Mouse (Mus musculus) heart, embryonic 12.5 days (tissue): ENCODE results near the gene Slc39a5. TPM values are rescaled to one million over a fixed set of nuclear protein-coding genes. Genes with fewer than 3 reads are reported as not detected.
A peak's percentile ranks its signal among the peaks of the same experiment; 100 is the strongest.

Experiments used
- ATAC-seq: fragments of 200-750 bp; cut with Nextera tagmentation; 2 replicates; pipeline ENCODE4 v1.8.0; 2017; ENCODE audit warnings: moderate TSS enrichment, moderate library complexity; ENCODE audit not compliant: insufficient number of reproducible peaks, low FRiP score
- H3K27ac ChIP-seq: fragments of 300-500 bp; sonication (generic); 2 replicates; pipeline ENCODE4 v1.5.1; 2016; ENCODE audit warnings: mild to moderate bottlenecking, moderate library complexity; ENCODE audit not compliant: poor library complexity, severe bottlenecking
- H3K27me3 ChIP-seq: fragments of 300-500 bp; sonication (generic); replicated peaks from 2 replicates; pipeline ENCODE4 v1.6.1; 2016; ENCODE audit warnings: mild to moderate bottlenecking, moderate library complexity
- H3K36me3 ChIP-seq: fragments of 300-500 bp; sonication (generic); 2 replicates; pipeline ENCODE4 v1.6.1; 2016; ENCODE audit warnings: mild to moderate bottlenecking, moderate library complexity
- H3K4me1 ChIP-seq: fragments of 300-500 bp; sonication (generic); replicated peaks from 2 replicates; pipeline ENCODE4 v1.6.1; 2016; ENCODE audit warnings: mild to moderate bottlenecking
- H3K4me2 ChIP-seq: fragments of 300-500 bp; sonication (generic); 2 replicates; pipeline ENCODE4 v1.6.1; 2016; ENCODE audit warnings: mild to moderate bottlenecking, moderate library complexity
- H3K4me3 ChIP-seq: fragments of 300-500 bp; sonication (generic); 2 replicates; pipeline ENCODE4 v1.5.1; 2016; ENCODE audit warnings: mild to moderate bottlenecking
- H3K9ac ChIP-seq: fragments of 300-500 bp; sonication (generic); 2 replicates; pipeline ENCODE4 v1.6.1; 2016; ENCODE audit warnings: mild to moderate bottlenecking, moderate library complexity
- H3K9me3 ChIP-seq: fragments of 300-500 bp; sonication (generic); replicated peaks from 2 replicates; pipeline ENCODE4 v1.6.1; 2016; ENCODE audit warnings: mild to moderate bottlenecking, moderate library complexity
- whole genome bisulfite sequencing: fragments of 180-500 bp; shearing (Covaris S2); methylation state at CpG from one replicate; pipeline ENCODE4 v1.1.7; 2016; 5-methylcytosine and 5-hydroxymethylcytosine counted together
- polyA plus RNA-seq: library from polyadenylated mRNA; unstranded; fragments of >200 nt; fragmentation: Nextera tagmentation; extraction: Ambion mirVana; gene quantifications from 2 replicates; pipeline ENCODE4 v1.2.1, GENCODE M21; 2016

Gene Slc39a5
- polyA plus RNA-seq, 1 experiment from 2014 or later, result 0.42 TPM

DNA sequence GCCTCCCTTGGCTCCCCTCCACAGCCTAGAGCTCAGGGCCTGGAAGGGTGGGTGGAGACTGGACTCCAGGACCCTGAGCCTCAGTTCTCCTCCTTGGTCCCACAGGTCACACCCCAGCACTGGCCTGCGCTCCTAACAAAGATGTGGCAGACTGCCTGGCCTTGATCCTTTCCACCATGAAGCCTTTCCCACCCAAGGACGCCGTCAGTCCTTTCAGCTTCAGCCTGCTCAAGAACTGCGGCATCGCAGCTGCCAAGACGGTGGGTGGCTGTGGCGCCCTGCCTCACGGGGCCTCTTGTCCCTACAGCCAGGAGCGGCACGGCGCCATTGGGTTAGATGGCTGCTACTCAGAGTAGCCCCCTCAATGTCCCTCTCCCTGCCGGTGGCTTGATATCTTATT is 10.7 kb downstream of the Slc39a5 start:
- 89% methylated on average over 12 of the region's 12 CpGs for WGBS
- no peak for ATAC-seq
- Histone ChIP-seq H3K4me1 (peaks cover 11% of the 10 kb centered on the region), H3K27ac (no peak overlapping the region), H3K9me3 (no peaks in the 10 kb centered on the region), H3K36me3 (peaks cover 91% of the 10 kb centered on the region), H3K4me3 (no peak overlapping the region), H3K4me2 (no peak overlapping the region), H3K27me3 (no peaks in the 10 kb centered on the region), H3K9ac (no peak overlapping the region)

DNA sequence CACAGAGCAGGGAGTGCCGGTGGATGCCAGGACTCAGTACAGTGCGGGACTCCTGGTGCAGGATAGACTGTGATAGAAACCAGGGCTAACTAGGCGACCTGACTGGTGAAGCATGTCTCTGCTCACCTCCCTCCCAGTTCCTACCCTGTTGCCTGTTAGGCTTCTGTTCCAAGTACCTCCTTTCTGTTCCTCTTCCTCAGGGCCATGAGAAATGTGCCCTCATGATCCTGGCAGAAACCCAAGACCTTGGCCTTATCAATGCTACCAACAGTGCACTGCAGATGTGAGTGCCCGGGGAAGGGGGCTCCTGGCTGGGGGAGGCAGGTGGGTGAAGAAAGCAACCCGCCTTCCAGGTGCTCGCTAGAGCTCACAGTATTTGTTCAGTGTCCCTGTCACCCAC is 11.5 kb downstream of the Slc39a5 start:
- Histone ChIP-seq H3K27me3 (no peaks in the 10 kb centered on the region), H3K9ac (no peak overlapping the region), H3K4me2 (no peak overlapping the region), H3K9me3 (no peaks in the 10 kb centered on the region), H3K4me1 (peaks cover 11% of the 10 kb centered on the region), H3K36me3 (peaks cover 97% of the 10 kb centered on the region), H3K4me3 (no peak overlapping the region), H3K27ac (no peak overlapping the region)
- no peak for ATAC-seq
- 73% methylated on average over 6 of the region's 6 CpGs for WGBS

DNA sequence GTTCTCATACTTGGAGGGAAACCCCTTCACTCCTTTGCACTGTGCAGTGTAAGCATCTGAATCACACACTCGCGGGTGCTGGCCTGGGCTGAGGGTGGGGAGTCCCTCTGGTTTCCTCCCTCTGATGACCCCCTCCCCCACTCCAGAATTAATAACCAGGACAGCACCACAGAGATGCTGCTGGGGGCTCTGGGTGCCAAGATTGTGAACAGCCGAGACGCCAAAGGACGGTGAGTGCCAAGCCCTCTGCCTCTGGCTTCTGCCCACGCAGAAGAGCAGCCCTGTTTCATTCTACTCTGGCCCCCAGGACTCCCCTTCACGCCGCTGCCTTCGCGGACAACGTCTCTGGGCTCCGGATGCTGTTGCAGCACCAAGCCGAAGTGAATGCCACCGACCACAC is 12.1 kb downstream of the Slc39a5 start:
- no peak overlapping the region for H3K4me2 ChIP-seq
- H3K9ac ChIP-seq, result no peak overlapping the region
- H3K9me3 ChIP-seq, result no peaks in the 10 kb centered on the region
- peaks cover 98% of the 10 kb centered on the region for H3K36me3 ChIP-seq
- no peak for ATAC-seq
- no peak overlapping the region for H3K4me3 ChIP-seq
- peaks cover 11% of the 10 kb centered on the region for H3K4me1 ChIP-seq
- no peak overlapping the region for H3K27ac ChIP-seq
- WGBS, result 85% methylated on average over 14 of the region's 14 CpGs
- H3K27me3 ChIP-seq, result no peaks in the 10 kb centered on the region

DNA sequence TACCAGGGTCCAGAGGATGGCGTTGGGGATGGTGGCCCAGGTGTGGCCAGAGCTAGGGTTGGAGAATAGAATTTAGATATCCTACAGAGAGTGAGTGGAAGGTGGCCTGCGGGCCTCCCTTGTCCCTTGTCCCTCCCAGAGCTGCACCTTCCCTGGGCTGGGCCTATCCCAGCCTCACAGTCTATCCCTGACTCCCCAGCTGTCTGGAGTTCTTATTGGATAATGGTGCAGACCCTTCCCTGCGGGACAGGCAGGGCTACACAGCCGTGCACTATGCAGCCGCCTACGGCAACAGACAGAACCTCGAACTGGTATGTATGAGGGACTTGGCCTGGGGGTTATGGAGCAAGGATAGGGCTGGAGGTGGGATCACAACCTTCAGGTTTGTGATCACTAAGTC is 15.1 kb downstream of the Slc39a5 start:
- H3K9me3 ChIP-seq, result no peaks in the 10 kb centered on the region
- no peak overlapping the region for H3K27ac ChIP-seq
- 88% methylated on average over 7 of the region's 7 CpGs for WGBS
- no peak overlapping the region for H3K4me3 ChIP-seq
- H3K9ac ChIP-seq, result no peak overlapping the region
- no peaks in the 10 kb centered on the region for H3K27me3 ChIP-seq
- H3K4me2 ChIP-seq, result no peak overlapping the region
- 0 out of 2 replicates have a peak, but pooled peaks cover 5% of the 10 kb centered on the region for H3K4me1 ChIP-seq
- ATAC-seq, result no peak
- H3K36me3 ChIP-seq, result peaks cover 98% of the 10 kb centered on the region

DNA sequence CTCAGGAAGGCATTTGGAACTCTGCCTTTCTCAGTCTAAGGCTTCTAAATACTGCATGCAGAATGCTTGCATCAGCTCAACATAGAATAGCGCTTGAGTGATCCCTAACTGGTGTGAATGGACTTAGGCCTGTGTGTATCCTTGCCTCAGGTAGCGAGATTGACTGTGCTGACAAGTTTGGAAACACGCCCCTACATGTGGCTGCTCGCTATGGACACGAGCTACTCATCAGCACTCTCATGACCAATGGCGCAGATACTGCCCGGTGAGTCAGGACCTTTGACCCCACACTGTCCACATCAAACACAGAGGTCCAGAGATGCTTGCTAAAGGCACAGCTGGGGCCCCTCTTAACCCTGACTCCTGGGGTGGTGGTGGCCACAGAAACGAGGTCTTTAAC is 18.5 kb downstream of the Slc39a5 start:
- peaks cover 18% of the 10 kb centered on the region for H3K4me1 ChIP-seq
- ATAC-seq, result no peak
- no peaks in the 10 kb centered on the region for H3K9me3 ChIP-seq
- H3K4me2 ChIP-seq, result no peak overlapping the region
- H3K4me3 ChIP-seq, result no peak overlapping the region
- 91% methylated on average over 8 of the region's 8 CpGs for WGBS
- peaks cover 92% of the 10 kb centered on the region for H3K36me3 ChIP-seq
- H3K9ac ChIP-seq, result no peak overlapping the region
- no peaks in the 10 kb centered on the region for H3K27me3 ChIP-seq
- no peak overlapping the region for H3K27ac ChIP-seq

DNA sequence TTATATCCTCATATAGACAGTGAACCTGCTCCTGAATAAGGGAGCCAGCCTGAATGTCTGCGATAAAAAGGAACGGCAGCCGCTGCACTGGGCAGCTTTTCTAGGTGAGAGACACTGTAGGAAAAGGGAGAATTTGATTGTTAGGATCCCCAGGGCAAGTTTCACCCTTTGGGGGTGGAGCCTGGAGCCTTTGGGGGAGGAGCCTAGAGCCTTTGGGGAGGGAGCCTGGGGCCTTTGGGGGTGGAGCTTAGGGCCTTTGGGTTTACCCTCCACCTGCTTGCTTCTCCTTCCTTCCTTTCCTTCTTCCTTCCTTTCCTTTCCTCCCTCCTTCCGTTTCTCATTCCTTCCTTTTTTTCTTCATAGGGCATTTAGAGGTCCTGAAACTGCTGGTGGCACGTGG is 20.5 kb downstream of the Slc39a5 start:
- Histone ChIP-seq H3K9ac (no peak overlapping the region), H3K27ac (no peak overlapping the region), H3K4me1 (peaks cover 27% of the 10 kb centered on the region), H3K4me3 (no peak overlapping the region), H3K36me3 (peaks cover 73% of the 10 kb centered on the region), H3K27me3 (no peaks in the 10 kb centered on the region), H3K9me3 (no peaks in the 10 kb centered on the region), H3K4me2 (no peak overlapping the region)
- ATAC-seq, result no peak
- 84% methylated on average over 5 of the region's 5 CpGs for WGBS

DNA sequence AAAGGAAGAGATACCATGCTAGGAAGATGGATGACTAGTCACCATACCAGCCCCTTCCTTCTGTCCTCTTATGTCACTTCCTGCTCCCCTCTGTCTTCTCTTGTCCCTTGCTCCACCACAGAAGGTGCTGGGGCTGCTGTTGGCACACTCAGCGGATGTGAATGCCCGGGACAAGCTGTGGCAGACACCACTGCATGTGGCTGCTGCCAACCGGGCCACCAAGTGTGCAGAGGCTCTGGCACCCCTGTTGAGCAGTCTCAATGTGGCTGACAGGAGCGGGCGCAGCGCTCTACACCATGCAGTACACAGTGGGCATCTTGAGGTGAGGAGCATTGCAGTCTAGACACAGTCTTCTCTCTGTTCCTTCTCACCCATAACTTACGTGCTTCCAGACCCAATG is 21.8 kb downstream of the Slc39a5 start:
- Histone ChIP-seq H3K4me2 (no peak overlapping the region), H3K27ac (no peak overlapping the region), H3K27me3 (no peaks in the 10 kb centered on the region), H3K36me3 (peaks cover 60% of the 10 kb centered on the region), H3K4me1 (peaks cover 27% of the 10 kb centered on the region), H3K9ac (0 out of 2 replicates have a peak overlapping the region, but pooled peaks have one; percentile 95), H3K4me3 (0 out of 2 replicates have a peak overlapping the region, but pooled peaks have one; percentile 1), H3K9me3 (0 out of 2 replicates have a peak, but pooled peaks cover 2% of the 10 kb centered on the region)
- 93% methylated on average over 7 of the region's 7 CpGs for WGBS
- no peak for ATAC-seq

DNA sequence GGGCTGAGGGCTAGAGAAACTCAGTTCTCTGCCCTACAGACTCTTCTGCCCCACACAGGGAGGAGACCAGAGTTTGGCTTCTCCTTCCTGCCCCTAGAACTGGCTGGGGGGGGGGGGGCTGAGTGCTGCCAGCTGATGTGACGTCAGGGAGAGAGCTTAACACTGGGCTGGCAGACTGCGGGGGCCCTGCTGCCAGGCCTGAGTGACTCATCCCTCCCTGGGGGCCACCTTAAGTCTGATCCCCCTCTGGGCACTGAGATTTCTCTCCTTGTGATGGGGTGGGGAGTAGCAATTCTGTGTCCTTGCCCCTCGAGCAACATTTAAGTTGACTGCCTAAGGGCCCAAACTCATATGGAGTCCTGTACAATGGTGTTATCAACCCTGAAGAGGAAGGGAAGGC is 22.6 kb downstream of the Slc39a5 start:
- no peak overlapping the region for H3K27ac ChIP-seq
- peak overlapping the region; percentile 82 for H3K4me3 ChIP-seq

DNA sequence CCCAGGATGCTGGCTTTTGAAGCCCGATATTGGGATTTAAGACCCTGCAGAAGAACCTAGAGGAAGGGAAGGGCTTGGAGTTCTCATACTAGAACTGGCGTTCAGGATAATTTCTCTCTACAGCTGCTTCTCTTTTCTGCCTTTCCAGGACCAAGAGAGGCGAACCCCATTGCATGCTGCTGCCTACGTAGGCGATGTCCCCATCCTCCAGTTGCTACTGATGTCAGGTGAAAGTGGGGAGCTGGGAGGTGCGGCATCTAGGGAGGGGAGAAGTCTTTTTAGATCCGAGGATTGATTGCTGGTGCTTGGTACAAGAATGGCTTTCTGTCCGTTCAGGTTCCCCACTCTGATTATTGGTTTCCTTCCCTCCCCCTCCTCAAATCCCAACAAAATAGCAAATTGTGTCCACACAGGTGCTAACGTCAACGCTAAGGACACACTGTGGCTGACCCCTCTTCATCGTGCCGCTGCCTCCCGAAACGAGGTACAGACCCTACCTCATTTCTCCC is 23.0 kb downstream of the Slc39a5 start:
- Histone ChIP-seq H3K27ac (peak overlapping the region; percentile 91; the same call in 1 of the 2 replicates), H3K27me3 (no peaks in the 10 kb centered on the region)
- WGBS, result 63% methylated on average over 14 of the region's 14 CpGs

More for the DNA sequence above, 22.6 kb downstream of the Slc39a5 start:
- Histone ChIP-seq H3K4me2 (peak overlapping the region; percentile 87; the same call in 1 of the 2 replicates), H3K36me3 (peaks cover 52% of the 10 kb centered on the region), H3K27me3 (no peaks in the 10 kb centered on the region), H3K4me1 (peaks cover 29% of the 10 kb centered on the region), H3K9me3 (0 out of 2 replicates have a peak, but pooled peaks cover 2% of the 10 kb centered on the region), H3K9ac (peak overlapping the region; percentile 95)
- ATAC-seq, result no peak
- WGBS, result 61% methylated on average over 3 of the region's 3 CpGs

DNA sequence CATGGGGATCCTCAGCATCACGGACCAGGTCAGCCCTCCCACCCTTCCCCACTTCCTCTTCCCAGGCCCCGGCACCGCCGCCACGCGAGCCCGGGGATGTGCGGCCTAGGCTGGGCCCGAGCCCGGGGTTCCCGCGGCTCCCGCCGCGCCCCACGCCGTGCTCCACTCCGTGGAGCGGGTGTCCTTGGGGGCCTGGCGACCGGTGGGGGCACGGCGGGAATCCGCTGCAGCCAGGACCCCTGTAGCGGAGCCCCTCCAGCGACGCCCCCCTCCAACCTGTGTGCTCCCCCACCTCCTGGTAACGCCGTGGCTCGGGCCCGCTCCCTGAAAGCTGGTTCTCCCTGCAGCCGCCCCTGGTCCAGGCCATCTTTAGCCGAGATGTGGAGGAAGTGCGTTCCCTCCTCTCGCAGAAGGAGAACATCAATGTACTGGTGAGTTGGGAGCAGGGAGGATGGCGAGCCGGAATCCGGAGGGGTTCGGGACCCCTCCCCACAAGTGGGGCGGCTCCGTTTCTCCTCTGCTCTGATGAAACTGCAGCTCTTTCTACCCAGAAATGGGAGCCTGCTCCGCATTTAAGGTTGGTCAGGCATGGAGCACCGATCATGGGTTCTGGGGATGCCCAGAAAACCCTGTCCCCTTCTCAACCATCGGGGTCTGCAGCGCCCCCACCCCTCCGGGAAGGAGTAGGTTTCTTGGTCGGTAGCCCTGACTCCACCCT is 23.6 kb downstream of the Slc39a5 start:
- Histone ChIP-seq H3K4me2 (peak overlapping the region; percentile 87), H3K4me3 (peak overlapping the region; percentile 82), H3K9ac (peak overlapping the region; percentile 95), H3K27me3 (no peaks in the 10 kb centered on the region), H3K36me3 (peaks cover 41% of the 10 kb centered on the region), H3K9me3 (0 out of 2 replicates have a peak, but pooled peaks cover 2% of the 10 kb centered on the region), H3K4me1 (peaks cover 36% of the 10 kb centered on the region), H3K27ac (peak overlapping the region; percentile 91)
- WGBS, result under 1% methylated on average over 47 of the region's 47 CpGs
- peak; percentile 73 for ATAC-seq

More for the DNA sequence above, 23.0 kb downstream of the Slc39a5 start:
- H3K4me2 ChIP-seq, result peak overlapping the region; percentile 87
- H3K4me3 ChIP-seq, result peak overlapping the region; percentile 82
- H3K36me3 ChIP-seq, result peaks cover 47% of the 10 kb centered on the region
- peaks cover 34% of the 10 kb centered on the region for H3K4me1 ChIP-seq
- no peak for ATAC-seq
- peak overlapping the region; percentile 95 for H3K9ac ChIP-seq
- 0 out of 2 replicates have a peak, but pooled peaks cover 2% of the 10 kb centered on the region for H3K9me3 ChIP-seq

DNA sequence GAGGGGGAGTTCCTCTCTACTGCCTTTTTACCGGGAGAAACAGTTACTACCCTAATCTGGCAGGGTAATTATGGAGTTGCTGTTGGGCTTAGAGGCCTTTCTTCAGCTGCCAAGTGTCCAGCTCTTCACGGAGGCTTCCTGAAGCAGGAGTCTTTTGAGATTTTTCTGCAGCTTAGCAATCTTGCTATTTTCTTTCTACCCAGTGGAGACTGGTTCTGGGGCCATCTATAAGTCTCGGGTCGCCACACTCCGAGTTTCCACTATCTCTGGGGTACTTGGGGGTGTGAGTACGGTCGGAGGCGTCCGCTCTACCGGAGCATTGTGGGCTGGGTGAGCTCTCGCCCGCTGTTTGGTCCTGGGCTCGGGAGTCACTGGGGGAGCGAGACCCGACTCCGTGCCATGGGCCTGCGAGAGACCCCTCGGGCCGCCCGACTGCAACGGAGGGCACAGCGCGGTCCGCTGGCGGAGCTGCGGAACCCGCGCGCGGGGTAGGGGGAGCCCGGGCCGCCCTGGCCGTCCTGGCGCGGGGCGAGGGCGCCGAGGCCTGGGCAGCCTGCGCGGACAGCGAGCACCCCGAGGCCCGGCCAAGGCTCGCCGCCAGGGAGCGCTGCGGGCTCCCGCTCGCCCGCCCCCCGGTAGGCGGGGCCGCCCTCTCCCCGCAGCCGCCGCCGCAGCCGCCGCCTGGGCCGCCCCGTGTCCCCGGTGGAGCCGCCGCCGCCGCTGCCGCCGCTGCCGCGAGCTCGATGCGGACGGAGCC is 24.4 kb downstream of the Slc39a5 start, which contains the start of gene Ankrd52:
Ankrd52 (plus strand) TSS at position 661 of the 757 bp plus-strand sequence.
- Histone ChIP-seq H3K27ac (peak within 1 kb of the TSS; percentile 91), H3K4me3 (peak within 1 kb of the TSS; percentile 82), H3K9me3 (0 out of 2 replicates have a peak, but pooled peaks cover 2% of the 10 kb centered on the region), H3K9ac (peak within 1 kb of the TSS; percentile 95), H3K36me3 (peaks cover 33% of the 10 kb centered on the region), H3K4me2 (peak within 1 kb of the TSS; percentile 87), H3K4me1 (peaks cover 36% of the 10 kb centered on the region), H3K27me3 (no peaks in the 10 kb centered on the region)
- peak; percentile 93 for ATAC-seq
- under 1% methylated on average over 55 of the region's 73 CpGs for WGBS
